Mouse (Mus musculus): Measurements from ENCODE around the gene B4galt7.

- no peak for TF ChIP-seq CTCF (IDR thresholded peaks at IDR 0.05 in 2 of 3, conservative IDR thresholded peaks at IDR 0.05 in 1 of 3; ENCODE audit: control insufficient read depth in 1 of 3, insufficient read depth in 1 of 3, low read depth in 2 of 3, low read length in 3 of 3, poor library complexity in 1 of 3, severe bottlenecking in 1 of 3)
- TF ChIP-seq NELFE (IDR thresholded peaks at IDR 0.05; ENCODE audit: low read depth, low read length) = no peak
- TF ChIP-seq POLR2A (IDR thresholded peaks at IDR 0.05; ENCODE audit: control insufficient read depth in 1 of 2, insufficient read depth in 1 of 2, low read depth in 1 of 2, low read length in 2 of 2, poor library complexity in 1 of 2) = no peak
- no peak for TF ChIP-seq MYB (IDR thresholded peaks at IDR 0.05; ENCODE audit: low read depth, low read length)
Observed at GRCm38 (mm10) chr13:55607624-55608006, 7.9 kb downstream of the B4galt7 start.

Measured in MEL (cell line).